Mouse (Mus musculus) kidney, adult 2 months (tissue): ENCODE measurements around the gene Eef1akmt3.
A peak's percentile ranks its signal among the peaks of the same experiment; 100 is the strongest.

ENCODE experiments used
- CTCF ChIP-seq: fragments of 200-500 bp; conservative IDR thresholded peaks from 2 replicates; pipeline ENCODE4 v1.5.1; 2011; ENCODE audit warnings: low read depth, mild to moderate bottlenecking, control low read depth, low read length, moderate library complexity, mixed read lengths; ENCODE audit not compliant: insufficient read depth, insufficient read length
- POLR2A ChIP-seq: fragments of 200-500 bp; IDR thresholded peaks from one replicate; pipeline ENCODE4 v1.6.1; 2011; ENCODE audit warnings: low read depth, low read length, control low read depth

- TF ChIP-seq POLR2A (no peak), CTCF (peak; percentile 94)
Observed at GRCm38 (mm10) chr10:127030336-127031296, 10.7 kb downstream of the Eef1akmt3 start, which contains the start of gene Tsfm.
